32 mouse cellular contexts compared by ENCODE assay signal in the genomic region with DNA sequence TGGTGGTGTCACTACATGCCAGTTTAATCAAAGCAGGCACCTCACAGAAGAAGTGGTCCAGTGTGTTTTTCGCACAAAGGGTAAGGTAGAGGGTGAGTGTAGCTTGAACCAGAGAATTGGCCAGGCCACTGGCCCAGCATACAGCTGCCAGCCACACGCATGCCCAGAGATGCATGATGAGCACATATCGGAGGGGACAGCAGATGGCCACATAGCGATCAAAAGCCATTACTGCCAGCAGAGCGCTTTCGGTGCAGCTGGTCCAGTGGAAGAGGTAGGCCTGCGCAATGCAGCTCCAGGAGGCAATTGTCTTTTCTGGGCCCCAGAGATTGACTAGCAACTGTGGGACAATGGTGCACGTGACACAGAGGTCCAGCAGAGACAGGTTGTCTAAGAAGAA. TPM values are rescaled to one million over a fixed set of nuclear protein-coding genes. Genes with fewer than 3 reads are reported as not detected.
DNase-seq lines count a peak whose midpoint lies in the region; ATAC-seq and TF ChIP-seq lines count a peak whose summit lies in the region.
"Had no signal": no experiment of that assay in that cellular context is flagged by ENCODE, and none has a peak within 500 bp of the region (broad histone marks: within the 10 kb centered on the region; RNA-seq: fewer than 3 reads in every experiment).

No protein-coding gene starts in this region.

- no peaks in the 10 kb centered on the region for H3K27me3 ChIP-seq in midbrain, postnatal 0 days (ENCODE audit: insufficient read depth, low read length)
- H3K27me3 ChIP-seq in midbrain, embryonic 10.5 days (ENCODE audit: low read depth, poor library complexity, severe bottlenecking), result no peaks in the 10 kb centered on the region
- H3K27me3 ChIP-seq: embryonic facial prominence, embryonic 13.5 days; forebrain, embryonic 12.5 days; forebrain, embryonic 15.5 days; heart, embryonic 12.5 days had no signal

- ATAC-seq in midbrain, postnatal 0 days (ENCODE audit: low FRiP score), result no peak
- ATAC-seq in CD4-positive, CD25-positive, alpha-beta regulatory T cell, adult 4 months, result no peak
- ATAC-seq: forebrain, embryonic 15.5 days had no signal

- H3K36me3 ChIP-seq in midbrain, postnatal 0 days (ENCODE audit: insufficient read depth, low read length), result no peaks in the 10 kb centered on the region
- H3K36me3 ChIP-seq in midbrain, embryonic 10.5 days, result no peaks in the 10 kb centered on the region
- H3K36me3 ChIP-seq: embryonic facial prominence, embryonic 10.5 days; embryonic facial prominence, embryonic 13.5 days; forebrain, embryonic 12.5 days; forebrain, embryonic 15.5 days; heart, embryonic 12.5 days; heart, embryonic 15.5 days had no signal

- TF ChIP-seq CTCF in midbrain, postnatal 0 days (IDR thresholded peaks at IDR 0.05), result no peak

- no peak overlapping the region for H3K4me3 ChIP-seq in midbrain, postnatal 0 days (ENCODE audit: low read depth, low read length)
- H3K4me3 ChIP-seq in midbrain, embryonic 10.5 days, result no peak overlapping the region
- H3K4me3 ChIP-seq: embryonic facial prominence, embryonic 10.5 days; embryonic facial prominence, embryonic 13.5 days; erythroblast, embryonic 14.5 days; forebrain, embryonic 12.5 days; forebrain, embryonic 15.5 days; heart, embryonic 12.5 days; heart, embryonic 15.5 days had no signal

- H3K9ac ChIP-seq in midbrain, postnatal 0 days (replicated peaks; ENCODE audit: low read length, poor library complexity, severe bottlenecking), result no peak overlapping the region
- H3K9ac ChIP-seq: embryonic facial prominence, embryonic 13.5 days; forebrain, embryonic 12.5 days; forebrain, embryonic 15.5 days; heart, embryonic 12.5 days; heart, embryonic 15.5 days; hindbrain, embryonic 14.5 days had no signal

- DNase-seq in cerebellum, postnatal 14 days, result peak; percentile 16 to 42
- no peak for DNase-seq in cerebellum, postnatal 36 days
- peak; percentile 35 for DNase-seq in midbrain, postnatal 0 days (ENCODE audit: low spot score)
- no peak for DNase-seq in midbrain, embryonic 10.5 days (ENCODE audit: low spot score)
- DNase-seq in retina, postnatal 1 day, result peak; percentile 70
- DNase-seq: adrenal gland, adult 2 months; adrenal gland, postnatal 14 days; B cell, adult 2 months; cerebellum, adult 11 months; cerebellum, adult 2 months; cerebellum, postnatal 25 days; embryo, embryonic 11 days; gastrocnemius, postnatal 25 days; heart, adult 18-20 months; heart, postnatal 10 days; heart, postnatal 36 days had no signal

- no peaks in the 10 kb centered on the region for H3K9me3 ChIP-seq in midbrain, postnatal 0 days (ENCODE audit: low read length)
- H3K9me3 ChIP-seq in midbrain, embryonic 10.5 days (replicated peaks), result no peaks in the 10 kb centered on the region
- H3K9me3 ChIP-seq: embryonic facial prominence, embryonic 10.5 days; embryonic facial prominence, embryonic 13.5 days; forebrain, embryonic 12.5 days; forebrain, embryonic 15.5 days; heart, embryonic 12.5 days; heart, embryonic 15.5 days had no signal

- H3K27ac ChIP-seq in midbrain, postnatal 0 days (ENCODE audit: low read depth, low read length), result no peak overlapping the region
- no peak overlapping the region for H3K27ac ChIP-seq in midbrain, embryonic 10.5 days (replicated peaks)
- H3K27ac ChIP-seq: embryonic facial prominence, embryonic 10.5 days; embryonic facial prominence, embryonic 13.5 days; forebrain, embryonic 12.5 days; forebrain, embryonic 15.5 days; heart, embryonic 15.5 days; hindbrain, embryonic 14.5 days had no signal

- no peaks in the 10 kb centered on the region for H3K4me1 ChIP-seq in midbrain, postnatal 0 days (ENCODE audit: insufficient read depth, low read length)
- H3K4me1 ChIP-seq in midbrain, embryonic 10.5 days, result no peaks in the 10 kb centered on the region
- H3K4me1 ChIP-seq: embryonic facial prominence, embryonic 10.5 days; embryonic facial prominence, embryonic 13.5 days; forebrain, embryonic 12.5 days; forebrain, embryonic 15.5 days; heart, embryonic 12.5 days; heart, embryonic 15.5 days had no signal

- H3K4me2 ChIP-seq in midbrain, postnatal 0 days (ENCODE audit: low read depth, low read length, poor library complexity, severe bottlenecking), result no peak overlapping the region
- H3K4me2 ChIP-seq: embryonic facial prominence, embryonic 13.5 days; forebrain, embryonic 12.5 days; forebrain, embryonic 15.5 days; heart, embryonic 12.5 days; heart, embryonic 15.5 days; hindbrain, embryonic 14.5 days had no signal

- 90% methylated on average over 8 of the region's 8 CpGs for WGBS in midbrain, postnatal 0 days
- 89% methylated on average over 8 of the region's 8 CpGs for WGBS in midbrain, embryonic 10.5 days

RNA-seq across cellular contexts. Expression of a gene that starts 3.6 kb away (rescaled TPM):
- total RNA-seq in midbrain, postnatal 0 days (2014; rRNA removed), result not detected in 2 replicates
- not detected in 2 replicates for polyA plus RNA-seq in midbrain, postnatal 0 days (2015; fragmentation: Nextera tagmentation; extraction: Ambion mirVana)
- not detected in 2 replicates for polyA plus RNA-seq in midbrain, embryonic 10.5 days (2016; fragmentation: Nextera tagmentation; extraction: Ambion mirVana)
- not detected for polyA plus RNA-seq in CD4-positive, CD25-positive, alpha-beta regulatory T cell, adult 4 months (2017; shearing (Covaris generic))
- total RNA-seq: adrenal gland, adult 2 months; adrenal gland, postnatal 14 days; adrenal gland, postnatal 4 days; gastrocnemius, adult 8-10 months; gastrocnemius, postnatal 25 days; heart, adult 18-20 months; heart, postnatal 10 days; heart, postnatal 36 days; MEL had no signal
- polyA plus RNA-seq: adrenal gland, adult 2 months; cerebellum, adult 2 months; cortical plate, adult 2 months; embryonic facial prominence, embryonic 10.5 days; embryonic facial prominence, embryonic 13.5 days; erythroblast, embryonic 14.5 days; forebrain, embryonic 12.5 days; forebrain, embryonic 15.5 days; gonadal fat pad, adult 2 months; heart, embryonic 12.5 days; heart, embryonic 15.5 days; hindbrain, embryonic 11.5 days; hindbrain, embryonic 14.5 days; intestine, embryonic 14.5 days had no signal

RNA-seq across cellular contexts. Expression of a gene that starts 13.5 kb away (rescaled TPM):
- not detected in 2 replicates for total RNA-seq in midbrain, postnatal 0 days (2014; rRNA removed)
- polyA plus RNA-seq in midbrain, postnatal 0 days (2015; fragmentation: Nextera tagmentation; extraction: Ambion mirVana), result not detected in 2 replicates
- polyA plus RNA-seq in midbrain, embryonic 10.5 days (2016; fragmentation: Nextera tagmentation; extraction: Ambion mirVana), result not detected in 2 replicates
- polyA plus RNA-seq in CD4-positive, CD25-positive, alpha-beta regulatory T cell, adult 4 months (2017; shearing (Covaris generic)), result not detected
- total RNA-seq: adrenal gland, adult 2 months; adrenal gland, postnatal 14 days; adrenal gland, postnatal 4 days; gastrocnemius, adult 8-10 months; gastrocnemius, postnatal 25 days; heart, adult 18-20 months; heart, postnatal 10 days; heart, postnatal 36 days; MEL had no signal
- polyA plus RNA-seq: adrenal gland, adult 2 months; cerebellum, adult 2 months; cortical plate, adult 2 months; embryonic facial prominence, embryonic 13.5 days; erythroblast, embryonic 14.5 days; forebrain, embryonic 12.5 days; forebrain, embryonic 15.5 days; gonadal fat pad, adult 2 months; heart, embryonic 12.5 days; heart, embryonic 15.5 days; hindbrain, embryonic 11.5 days; hindbrain, embryonic 14.5 days; intestine, embryonic 14.5 days had no signal

RNA-seq across cellular contexts. Expression of a gene that starts 48.1 kb away (rescaled TPM):
- total RNA-seq in midbrain, postnatal 0 days (2014; rRNA removed), result 0.27 TPM in 1 of 2 replicates, not detected in the other
- polyA plus RNA-seq in midbrain, postnatal 0 days (2015; fragmentation: Nextera tagmentation; extraction: Ambion mirVana), result 0.07 and 0.11 TPM in 2 replicates
- polyA plus RNA-seq in midbrain, embryonic 10.5 days (2016; fragmentation: Nextera tagmentation; extraction: Ambion mirVana), result 0.09 and 0.14 TPM in 2 replicates
- polyA plus RNA-seq in CD4-positive, CD25-positive, alpha-beta regulatory T cell, adult 4 months (2017; shearing (Covaris generic)), result not detected
- total RNA-seq: MEL had no signal
- polyA plus RNA-seq: forebrain, embryonic 12.5 days had no signal

Comparison
In these comparisons a context has a peak if more than half of its experiments do, and no peak if none do; other contexts are left out.
1. DNase-seq: peak in cerebellum, postnatal 14 days (2 of 2), midbrain, postnatal 0 days (single experiment) and retina, postnatal 1 day (single experiment); none in cerebellum, postnatal 36 days (0 of 2) and midbrain, embryonic 10.5 days (single experiment).